Mouse (Mus musculus): ENCODE measurements around the gene Slc45a2.

The Slc45a2 gene

GRCm38 (mm10) chr15:11066299-11066698 is 65.8 kb downstream of the Slc45a2 start:
- no peak for DNase-seq (ENCODE audit: low spot score in 2 of 2)

GRCm38 (mm10) chr15:11067891-11068290 is 67.4 kb downstream of the Slc45a2 start:
- no peak for DNase-seq (ENCODE audit: low spot score in 2 of 2)

GRCm38 (mm10) chr15:11075726-11076361 is 75.3 kb downstream of the Slc45a2 start:
- DNase-seq (ENCODE audit: low spot score in 2 of 2) = no peak

Measured in right cerebral cortex, postnatal 10 days (tissue).